Mouse (Mus musculus) olfactory bulb, adult 2 months (tissue): ENCODE data around the gene Erich6.

Experiments used
- CTCF ChIP-seq: fragments of 200-500 bp; IDR thresholded peaks from 2 replicates; pipeline ENCODE4 v1.5.1; 2012; ENCODE audit warnings: low read depth, mild to moderate bottlenecking, low read length, moderate library complexity; ENCODE audit not compliant: insufficient read depth
- POLR2A ChIP-seq: fragments of 200-500 bp; IDR thresholded peaks from 2 replicates; pipeline ENCODE4 v1.6.1; 2012; ENCODE audit warnings: mild to moderate bottlenecking, low read depth, low read length, moderate library complexity; ENCODE audit not compliant: insufficient read depth

DNA sequence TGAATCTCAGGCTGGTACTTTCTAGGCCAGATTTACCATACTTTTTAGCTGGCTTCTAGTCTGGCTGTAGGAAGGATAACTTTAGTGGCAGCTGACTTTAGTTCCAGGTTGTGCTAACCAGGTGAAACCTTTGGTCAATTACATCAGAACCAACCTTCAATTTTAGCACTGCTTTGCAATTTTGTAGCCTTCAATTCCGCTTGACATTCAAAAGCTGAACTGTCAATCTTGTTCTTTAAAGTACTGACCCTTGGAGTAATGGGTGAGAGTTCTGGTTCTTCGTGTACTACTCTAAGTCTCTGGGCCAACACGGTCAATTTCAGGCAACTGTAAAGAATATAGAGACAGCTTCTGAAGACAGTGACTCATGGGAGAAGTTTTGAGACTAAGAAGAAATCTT, 48.4 kb upstream of the Erich6 start:
- TF ChIP-seq POLR2A (no peak), CTCF (no peak)
